Mouse (Mus musculus) liver, postnatal 0 days (tissue): ENCODE data around the gene Itga6. TPM values are rescaled to one million over a fixed set of nuclear protein-coding genes. Genes with fewer than 3 reads are reported as not detected.

Experiments
- ATAC-seq: fragments of 200-750 bp; cut with Nextera tagmentation; 2 replicates; pipeline ENCODE4 v1.8.0; 2017; ENCODE audit warnings: mild to moderate bottlenecking, moderate library complexity
- DNase-seq: peaks from one replicate; pipeline ENCODE4 v3.0.0-alpha.2; 2016
- H3K27ac ChIP-seq: fragments of 300-500 bp; sonication (generic); 2 replicates; pipeline ENCODE4 v1.5.1; 2014; ENCODE audit warnings: antibody characterized with exemption, moderate library complexity, mild to moderate bottlenecking, low read depth
- H3K27me3 ChIP-seq: fragments of 300-500 bp; sonication (generic); 2 replicates; pipeline ENCODE4 v1.6.1; 2014; ENCODE audit warnings: low read length, control low read depth, mixed read lengths; ENCODE audit not compliant: insufficient read depth
- H3K36me3 ChIP-seq: fragments of 300-500 bp; sonication (generic); replicated peaks from 2 replicates; pipeline ENCODE4 v1.6.1; 2014; ENCODE audit warnings: mild to moderate bottlenecking, control low read depth, low read length, moderate library complexity, mixed read lengths; ENCODE audit not compliant: insufficient read depth
- H3K4me1 ChIP-seq: fragments of 300-500 bp; sonication (generic); 2 replicates; pipeline ENCODE4 v1.6.1; 2014; ENCODE audit warnings: antibody characterized with exemption, mild to moderate bottlenecking, control low read depth; ENCODE audit not compliant: insufficient read depth
- H3K4me2 ChIP-seq: fragments of 300-500 bp; sonication (generic); 2 replicates; pipeline ENCODE4 v1.6.1; 2014; ENCODE audit warnings: low read depth, mild to moderate bottlenecking, low read length, moderate library complexity, mixed read lengths
- H3K4me3 ChIP-seq: fragments of 300-500 bp; sonication (generic); 2 replicates; pipeline ENCODE4 v1.5.1; 2014; ENCODE audit warnings: low read depth, low read length
- H3K9ac ChIP-seq: fragments of 300-500 bp; sonication (generic); replicated peaks from 2 replicates; pipeline ENCODE4 v1.6.1; 2014; ENCODE audit warnings: mild to moderate bottlenecking, moderate library complexity
- H3K9me3 ChIP-seq: fragments of 300-500 bp; sonication (generic); 2 replicates; pipeline ENCODE4 v1.6.1; 2016; ENCODE audit warnings: mild to moderate bottlenecking, control low read depth, low read length, mixed read lengths
- CTCF ChIP-seq: sonication (generic); IDR thresholded peaks from 2 replicates; pipeline ENCODE4 v1.5.1; 2016; ENCODE audit warnings: antibody characterized with exemption, low read depth
- EP300 ChIP-seq: IDR thresholded peaks from 2 replicates; pipeline ENCODE4 v1.6.1; 2016; ENCODE audit warnings: antibody characterized with exemption, low read depth, mild to moderate bottlenecking
- WGBS: fragments of 180-500 bp; shearing (Covaris S2); extraction: QIAGEN DNeasy Blood & Tissue Kit; methylation state at CpG from one replicate; pipeline ENCODE4 v1.1.7; 2014; ENCODE audit not compliant: insufficient replicate concordance; 5-methylcytosine and 5-hydroxymethylcytosine counted together
- polyA plus RNA-seq: library from polyadenylated mRNA; unstranded; fragments of >200 nt; fragmentation: Nextera tagmentation; extraction: Ambion mirVana; gene quantifications from 2 replicates; pipeline ENCODE4 v1.2.1, GENCODE M21; 2015

Itga6 gene
- polyA plus RNA-seq, result 7.5 and 7.7 TPM in 2 replicates

- no peak for TF ChIP-seq CTCF
- TF ChIP-seq EP300, result no peak
- ATAC-seq, result no peak
- Histone ChIP-seq H3K36me3 (no peaks in the 10 kb centered on the region), H3K4me3 (no peak within 1 kb of the TSS), H3K4me1 (peaks cover 17% of the 10 kb centered on the region), H3K27ac (peak within 1 kb of the TSS; percentile 34; the same call in 1 of the 2 replicates), H3K27me3 (no peaks in the 10 kb centered on the region), H3K9me3 (no peaks in the 10 kb centered on the region), H3K4me2 (peak within 1 kb of the TSS; percentile 24; the same call in 1 of the 2 replicates), H3K9ac (no peak within 1 kb of the TSS)
- DNase-seq, result no peak
- WGBS, result 78% methylated on average over 6 of the region's 6 CpGs
Measured at GRCm38 (mm10) chr2:71745610-71746374, at the start of gene Itga6. Gene Itga6 (plus strand): TSS chr2:71745616.

- TF ChIP-seq CTCF (no peak), EP300 (no peak)
- Histone ChIP-seq H3K9me3 (no peaks in the 10 kb centered on the region), H3K4me2 (no peak overlapping the region), H3K27ac (no peak overlapping the region), H3K27me3 (no peaks in the 10 kb centered on the region), H3K4me1 (peaks cover 4% of the 10 kb centered on the region; the same call in 1 of the 2 replicates), H3K9ac (no peak overlapping the region), H3K36me3 (no peaks in the 10 kb centered on the region), H3K4me3 (no peak overlapping the region)
- ATAC-seq, result no peak
- WGBS, result 86% methylated on average over 1 of the region's 1 CpGs
- no peak for DNase-seq
Measured at GRCm38 (mm10) chr2:71696776-71697175, 48.6 kb upstream of the Itga6 start.

- Histone ChIP-seq H3K27me3 (no peaks in the 10 kb centered on the region), H3K9me3 (no peaks in the 10 kb centered on the region), H3K4me1 (peaks cover 4% of the 10 kb centered on the region; the same call in 1 of the 2 replicates), H3K4me2 (no peak overlapping the region), H3K27ac (no peak overlapping the region), H3K9ac (no peak overlapping the region), H3K36me3 (no peaks in the 10 kb centered on the region), H3K4me3 (no peak overlapping the region)
- DNase-seq, result no peak
- no peak for TF ChIP-seq CTCF
- no peak for TF ChIP-seq EP300
- 60% methylated on average over 8 of the region's 8 CpGs for WGBS
- ATAC-seq, result no peak
Measured at GRCm38 (mm10) chr2:71697408-71698336, 47.7 kb upstream of the Itga6 start.

GRCm38 (mm10) chr2:71698366-71698765, 47.0 kb upstream of the Itga6 start:
- 60% methylated on average over 6 of the region's 6 CpGs for WGBS
- H3K4me2 ChIP-seq, result no peak overlapping the region

GRCm38 (mm10) chr2:71698942-71699341, 46.5 kb upstream of the Itga6 start:
- Histone ChIP-seq H3K4me2 (no peak overlapping the region), H3K9ac (no peak overlapping the region), H3K4me1 (peaks cover 4% of the 10 kb centered on the region; the same call in 1 of the 2 replicates), H3K4me3 (no peak overlapping the region), H3K36me3 (no peaks in the 10 kb centered on the region), H3K27me3 (no peaks in the 10 kb centered on the region), H3K27ac (no peak overlapping the region), H3K9me3 (no peaks in the 10 kb centered on the region)
- DNase-seq, result no peak
- TF ChIP-seq EP300 (no peak), CTCF (no peak)
- ATAC-seq, result no peak
- WGBS, result 55% methylated on average over 7 of the region's 7 CpGs

More at GRCm38 (mm10) chr2:71698366-71698765, 47.0 kb upstream of the Itga6 start:
- H3K36me3 ChIP-seq, result no peaks in the 10 kb centered on the region
- H3K4me1 ChIP-seq, result peaks cover 4% of the 10 kb centered on the region; the same call in 1 of the 2 replicates
- no peaks in the 10 kb centered on the region for H3K27me3 ChIP-seq
- H3K4me3 ChIP-seq, result no peak overlapping the region
- ATAC-seq, result no peak
- no peak for TF ChIP-seq EP300
- TF ChIP-seq CTCF, result no peak
- H3K27ac ChIP-seq, result no peak overlapping the region
- no peaks in the 10 kb centered on the region for H3K9me3 ChIP-seq
- H3K9ac ChIP-seq, result no peak overlapping the region
- DNase-seq, result no peak

GRCm38 (mm10) chr2:71701341-71701740, 44.1 kb upstream of the Itga6 start:
- Histone ChIP-seq H3K4me2 (no peak overlapping the region), H3K9me3 (no peaks in the 10 kb centered on the region), H3K9ac (no peak overlapping the region), H3K4me1 (peaks cover 4% of the 10 kb centered on the region; the same call in 1 of the 2 replicates), H3K4me3 (no peak overlapping the region), H3K27me3 (no peaks in the 10 kb centered on the region), H3K36me3 (no peaks in the 10 kb centered on the region), H3K27ac (no peak overlapping the region)
- no peak for TF ChIP-seq EP300
- TF ChIP-seq CTCF, result no peak
- 72% methylated on average over 3 of the region's 3 CpGs for WGBS
- no peak for DNase-seq
- no peak for ATAC-seq
